Mouse (Mus musculus) megakaryocyte, embryonic 14.5 days (primary cell): ENCODE measurements around the gene Gtsf1l. TPM values are rescaled to one million over a fixed set of nuclear protein-coding genes. Genes with fewer than 3 reads are reported as not detected.
A peak's percentile ranks its signal among the peaks of the same experiment; 100 is the strongest.

ENCODE experiments used
- H3K27me3 ChIP-seq: replicated peaks from 2 replicates; pipeline ENCODE3; 2012; ENCODE audit warnings: inconsistent platforms
- H3K36me3 ChIP-seq: replicated peaks from 2 replicates; pipeline ENCODE3; 2012; ENCODE audit warnings: low read length, inconsistent platforms, mixed read lengths
- H3K4me1 ChIP-seq: 2 replicates; pipeline ENCODE4 v1.6.1; 2012; ENCODE audit warnings: inconsistent platforms
- H3K4me3 ChIP-seq: replicated peaks from 2 replicates; pipeline ENCODE3; 2012; ENCODE audit warnings: moderate library complexity, mild to moderate bottlenecking, inconsistent platforms
- H3K9me3 ChIP-seq: 2 replicates; pipeline ENCODE4 v1.6.1; 2012; ENCODE audit warnings: inconsistent platforms
- FLI1 ChIP-seq: IDR thresholded peaks from 2 replicates; pipeline ENCODE4 v1.6.1; 2012; ENCODE audit warnings: low read length, inconsistent platforms, mixed read lengths
- GATA1 ChIP-seq: IDR thresholded peaks from 3 replicates; pipeline ENCODE4 v1.6.1; 2012; ENCODE audit warnings: mixed read lengths, low read length, inconsistent platforms, borderline replicate concordance
- polyA plus RNA-seq: library from polyadenylated mRNA; stranded (reverse); fragments of >175 nt; gene quantifications from 2 replicates; pipeline ENCODE4 v1.2.3, GENCODE M21; 2012; ENCODE audit warnings: low replicate concordance; ENCODE audit not compliant: insufficient read depth

Gene Gtsf1l
- polyA plus RNA-seq: not detected in 2 replicates

GRCm38 (mm10) chr2:163087728-163088127, at the start of gene Gtsf1l:
Gene Gtsf1l, minus strand, starts transcription at chr2:163087855.
- H3K36me3 ChIP-seq: peaks cover 20% of the 10 kb centered on the region
- no peaks in the 10 kb centered on the region for H3K9me3 ChIP-seq
- H3K4me3 ChIP-seq: no peak within 1 kb of the TSS
- H3K27me3 ChIP-seq: peaks cover 4% of the 10 kb centered on the region
- TF ChIP-seq GATA1 (no peak), FLI1 (no peak)
- H3K4me1 ChIP-seq: peaks cover 44% of the 10 kb centered on the region

- Histone ChIP-seq H3K36me3 (no peaks in the 10 kb centered on the region), H3K4me1 (no peaks in the 10 kb centered on the region), H3K9me3 (peaks cover 15% of the 10 kb centered on the region), H3K4me3 (no peak overlapping the region), H3K27me3 (peaks cover 14% of the 10 kb centered on the region)
- no peak for TF ChIP-seq GATA1
- no peak for TF ChIP-seq FLI1
Observed at GRCm38 (mm10) chr2:163136996-163137395, 49.3 kb upstream of the Gtsf1l start.

GRCm38 (mm10) chr2:163135931-163136330, 48.3 kb upstream of the Gtsf1l start:
- Histone ChIP-seq H3K36me3 (no peaks in the 10 kb centered on the region), H3K9me3 (peaks cover 11% of the 10 kb centered on the region), H3K4me1 (no peaks in the 10 kb centered on the region), H3K4me3 (no peak overlapping the region), H3K27me3 (peaks cover 12% of the 10 kb centered on the region)
- TF ChIP-seq FLI1: no peak
- no peak for TF ChIP-seq GATA1

GRCm38 (mm10) chr2:163132314-163132713, 44.7 kb upstream of the Gtsf1l start:
- Histone ChIP-seq H3K9me3 (peaks cover 6% of the 10 kb centered on the region), H3K36me3 (no peaks in the 10 kb centered on the region), H3K4me3 (no peak overlapping the region), H3K27me3 (peaks cover 12% of the 10 kb centered on the region), H3K4me1 (no peaks in the 10 kb centered on the region)
- TF ChIP-seq GATA1: no peak
- TF ChIP-seq FLI1: no peak

GRCm38 (mm10) chr2:163130837-163131236, 43.2 kb upstream of the Gtsf1l start:
- Histone ChIP-seq H3K9me3 (peaks cover 11% of the 10 kb centered on the region), H3K27me3 (peaks cover 12% of the 10 kb centered on the region), H3K36me3 (no peaks in the 10 kb centered on the region), H3K4me1 (no peaks in the 10 kb centered on the region), H3K4me3 (no peak overlapping the region)
- TF ChIP-seq GATA1 (no peak), FLI1 (no peak)

GRCm38 (mm10) chr2:163123496-163123895, 35.8 kb upstream of the Gtsf1l start:
- TF ChIP-seq GATA1 (no peak), FLI1 (no peak)
- H3K36me3 ChIP-seq: no peaks in the 10 kb centered on the region
- H3K9me3 ChIP-seq: peaks cover 8% of the 10 kb centered on the region
- H3K4me1 ChIP-seq: peaks cover 21% of the 10 kb centered on the region
- H3K27me3 ChIP-seq: peaks cover 58% of the 10 kb centered on the region
- no peak overlapping the region for H3K4me3 ChIP-seq

- H3K4me1 ChIP-seq: peaks cover 21% of the 10 kb centered on the region
- H3K4me3 ChIP-seq: peak overlapping the region; percentile 38
- no peak for TF ChIP-seq FLI1
- no peak for TF ChIP-seq GATA1
- H3K27me3 ChIP-seq: peaks cover 63% of the 10 kb centered on the region
- peaks cover 5% of the 10 kb centered on the region for H3K9me3 ChIP-seq
- H3K36me3 ChIP-seq: no peaks in the 10 kb centered on the region
Observed at GRCm38 (mm10) chr2:163122319-163122718, 34.7 kb upstream of the Gtsf1l start.

GRCm38 (mm10) chr2:163121353-163121660, 33.7 kb upstream of the Gtsf1l start:
- Histone ChIP-seq H3K4me3 (peak overlapping the region; percentile 62), H3K27me3 (peaks cover 62% of the 10 kb centered on the region)
- no peak for TF ChIP-seq FLI1
- no peak for TF ChIP-seq GATA1

GRCm38 (mm10) chr2:163120626-163121352, 33.1 kb upstream of the Gtsf1l start:
- peaks cover 21% of the 10 kb centered on the region for H3K4me1 ChIP-seq
- no peaks in the 10 kb centered on the region for H3K9me3 ChIP-seq
- H3K36me3 ChIP-seq: no peaks in the 10 kb centered on the region
- no peak for TF ChIP-seq FLI1
- no peak for TF ChIP-seq GATA1
- H3K4me3 ChIP-seq: peak overlapping the region; percentile 26
- peaks cover 67% of the 10 kb centered on the region for H3K27me3 ChIP-seq

More at GRCm38 (mm10) chr2:163121353-163121660, 33.7 kb upstream of the Gtsf1l start:
- Histone ChIP-seq H3K4me1 (peaks cover 21% of the 10 kb centered on the region), H3K9me3 (no peaks in the 10 kb centered on the region), H3K36me3 (no peaks in the 10 kb centered on the region)

- H3K36me3 ChIP-seq: no peaks in the 10 kb centered on the region
- peaks cover 34% of the 10 kb centered on the region for H3K9me3 ChIP-seq
- no peaks in the 10 kb centered on the region for H3K4me1 ChIP-seq
- no peak overlapping the region for H3K4me3 ChIP-seq
- peaks cover 56% of the 10 kb centered on the region for H3K27me3 ChIP-seq
- TF ChIP-seq FLI1 (no peak), GATA1 (no peak)
Observed at GRCm38 (mm10) chr2:163111413-163112201, 24.0 kb upstream of the Gtsf1l start.
